Mouse (Mus musculus): Measurements from ENCODE around the gene Wfdc15b. TPM values are rescaled to one million over a fixed set of nuclear protein-coding genes. Genes with fewer than 3 reads are reported as not detected.
A peak's percentile ranks its signal among the peaks of the same experiment; 100 is the strongest.

Gene Wfdc15b
- polyA plus RNA-seq, 1 experiment, result 0.34 TPM

DNA sequence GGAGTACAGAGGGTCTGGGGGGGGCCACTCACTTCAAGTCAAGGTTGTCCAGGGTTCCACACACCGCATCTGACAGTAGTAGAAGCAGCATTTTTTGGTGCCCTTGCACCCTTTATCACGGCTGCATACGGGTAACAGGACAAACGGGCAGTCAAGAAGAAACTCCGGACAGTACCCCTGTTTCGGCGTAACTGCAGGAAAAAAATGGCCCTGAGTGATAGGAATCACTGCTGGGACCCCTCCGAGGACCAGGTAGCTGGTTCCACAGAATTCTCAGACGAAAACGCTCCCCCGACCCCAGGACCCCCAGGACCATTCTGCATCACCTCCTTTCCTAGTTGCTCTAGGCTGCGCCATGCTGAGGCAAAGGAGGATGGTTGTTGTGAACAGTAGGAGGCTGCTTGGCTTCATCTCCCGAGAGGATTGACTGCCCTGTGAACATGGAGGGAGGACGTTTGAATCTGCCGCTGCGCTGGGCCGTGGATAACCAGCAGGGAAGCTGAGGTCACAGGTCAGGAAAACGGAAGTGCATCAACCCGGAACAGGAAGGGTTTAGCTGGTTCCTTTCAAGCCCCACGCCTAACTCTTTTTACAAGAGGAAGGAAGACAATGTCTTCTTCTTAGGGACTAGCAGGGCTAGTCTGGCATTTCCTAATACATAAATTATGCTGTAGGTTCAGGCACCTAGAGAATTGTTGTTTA is 21.7 kb downstream of the Wfdc15b start, which contains the start of gene Wfdc15a:
Gene Wfdc15a, minus strand, starts transcription at position 505 of the 702 bp plus-strand sequence.
- WGBS, result 73% methylated on average over 20 of the region's 20 CpGs
- TF ChIP-seq CTCF (IDR thresholded peaks at IDR 0.05; ENCODE audit: insufficient read depth, low read length), result no peak
- DNase-seq, result no peak

DNA sequence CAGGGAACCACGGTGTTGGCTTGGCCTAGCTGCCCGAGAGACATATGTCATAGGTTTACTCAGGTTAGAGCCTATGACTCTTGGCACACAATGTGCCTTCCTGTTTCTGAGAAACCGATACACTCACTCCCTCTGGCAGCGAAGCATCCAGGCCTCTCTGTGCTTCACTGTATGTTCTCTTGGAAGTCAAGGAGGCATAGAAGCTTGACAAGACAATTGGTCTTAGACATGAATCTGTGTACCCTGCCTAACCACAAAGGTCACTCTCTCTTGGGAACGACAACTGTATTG is 24.8 kb downstream of the Wfdc15b start:
- Histone ChIP-seq H3K4me3 (replicated peaks; ENCODE audit: extremely low read depth, low read depth, low read length) (no peak overlapping the region), H3K4me1 (ENCODE audit: control insufficient read depth, insufficient read depth, low read length) (no peaks in the 10 kb centered on the region)
- TF ChIP-seq CTCF (IDR thresholded peaks at IDR 0.05; ENCODE audit: insufficient read depth, low read length) (no peak), POLR2A (IDR thresholded peaks at IDR 0.05; ENCODE audit: borderline replicate concordance, extremely low read depth, low read depth, low read length) (no peak)
- DNase-seq, result no peak
- WGBS, result 68% methylated on average over 5 of the region's 5 CpGs

More for the DNA sequence above, 21.7 kb downstream of the Wfdc15b start, which contains the start of gene Wfdc15a:
- no peaks in the 10 kb centered on the region for H3K4me1 ChIP-seq (ENCODE audit: control insufficient read depth, insufficient read depth, low read length)
- no peak within 1 kb of the TSS for H3K4me3 ChIP-seq (replicated peaks; ENCODE audit: extremely low read depth, low read depth, low read length)

DNA sequence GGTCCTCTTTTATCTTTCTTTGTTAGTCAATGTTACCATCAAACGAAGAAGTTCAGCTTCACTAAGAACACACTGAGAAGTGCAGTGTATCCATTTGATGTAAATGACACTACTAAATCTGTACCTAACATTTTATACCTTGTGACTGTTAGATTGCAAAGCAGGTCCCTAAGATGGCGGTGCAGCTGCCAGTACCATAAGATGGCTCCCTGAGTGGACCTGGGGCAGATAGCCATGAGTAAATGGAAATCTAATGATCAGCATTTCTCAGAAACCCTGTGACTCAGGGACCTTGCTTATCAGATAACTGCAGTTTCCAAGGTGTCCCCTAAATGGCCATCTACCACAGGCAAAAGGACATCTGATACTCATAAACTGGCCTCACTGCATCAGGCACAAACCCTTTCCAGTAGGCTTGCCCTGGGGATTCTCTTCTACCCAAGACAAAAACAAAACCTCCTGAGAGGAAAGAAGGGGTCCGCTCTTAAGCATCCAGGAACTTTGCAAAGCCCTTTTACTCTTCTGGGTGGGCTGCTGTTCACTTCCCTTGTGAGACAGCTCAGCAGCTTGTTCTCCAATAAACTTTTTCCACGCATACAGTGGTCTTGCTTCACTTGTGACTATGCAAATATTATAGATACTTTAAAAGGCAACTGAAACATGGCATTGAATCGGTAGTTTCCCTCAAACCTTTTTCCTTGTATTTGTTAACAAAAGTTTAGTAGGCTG is 25.3 kb downstream of the Wfdc15b start:
- TF ChIP-seq CTCF (IDR thresholded peaks at IDR 0.05; ENCODE audit: insufficient read depth, low read length) (no peak), POLR2A (IDR thresholded peaks at IDR 0.05; ENCODE audit: borderline replicate concordance, extremely low read depth, low read depth, low read length) (no peak)
- no peak overlapping the region for H3K4me3 ChIP-seq (replicated peaks; ENCODE audit: extremely low read depth, low read depth, low read length)
- 87% methylated on average over 5 of the region's 5 CpGs for WGBS
- no peaks in the 10 kb centered on the region; the same call in 1 of the 2 replicates for H3K4me1 ChIP-seq (ENCODE audit: control insufficient read depth, insufficient read depth, low read length)
- DNase-seq, result no peak

DNA sequence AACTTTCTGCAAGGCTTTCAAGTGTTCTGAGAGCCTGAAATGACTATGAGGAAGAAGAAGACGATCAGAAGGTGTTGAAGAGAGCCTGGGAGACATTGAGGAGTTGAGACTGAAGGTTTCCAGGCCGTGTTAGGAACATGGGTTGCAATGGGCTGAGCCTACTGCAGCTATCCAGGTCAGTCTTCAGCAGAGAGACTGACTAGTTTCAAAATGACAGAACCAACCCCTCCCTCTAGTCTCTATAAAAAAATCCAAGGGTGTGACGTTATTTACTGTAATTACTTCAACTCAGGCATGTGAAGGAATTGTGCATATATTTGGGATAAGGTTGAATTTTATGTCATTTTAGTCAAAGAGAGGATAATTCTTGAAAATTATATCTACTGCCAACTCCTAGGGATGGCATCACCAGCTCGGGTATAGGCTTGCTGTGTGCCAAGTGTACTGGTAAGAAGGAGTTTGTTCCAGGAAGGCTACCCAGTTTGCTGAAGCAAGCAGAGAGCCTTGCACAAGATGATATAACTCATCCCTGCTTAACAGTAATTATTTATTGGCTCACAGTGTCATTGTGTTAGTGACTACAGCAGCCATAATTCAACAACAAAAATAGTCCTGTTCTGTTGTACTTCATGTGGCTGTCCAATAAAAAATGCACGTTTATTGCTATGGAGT is 26.4 kb downstream of the Wfdc15b start:
- no peak for DNase-seq
- 68% methylated on average over 5 of the region's 5 CpGs for WGBS
- Histone ChIP-seq H3K4me3 (replicated peaks; ENCODE audit: extremely low read depth, low read depth, low read length) (no peak overlapping the region), H3K4me1 (ENCODE audit: control insufficient read depth, insufficient read depth, low read length) (no peaks in the 10 kb centered on the region; the same call in 1 of the 2 replicates)
- TF ChIP-seq CTCF (IDR thresholded peaks at IDR 0.05; ENCODE audit: insufficient read depth, low read length) (no peak), POLR2A (IDR thresholded peaks at IDR 0.05; ENCODE audit: borderline replicate concordance, extremely low read depth, low read depth, low read length) (no peak)

DNA sequence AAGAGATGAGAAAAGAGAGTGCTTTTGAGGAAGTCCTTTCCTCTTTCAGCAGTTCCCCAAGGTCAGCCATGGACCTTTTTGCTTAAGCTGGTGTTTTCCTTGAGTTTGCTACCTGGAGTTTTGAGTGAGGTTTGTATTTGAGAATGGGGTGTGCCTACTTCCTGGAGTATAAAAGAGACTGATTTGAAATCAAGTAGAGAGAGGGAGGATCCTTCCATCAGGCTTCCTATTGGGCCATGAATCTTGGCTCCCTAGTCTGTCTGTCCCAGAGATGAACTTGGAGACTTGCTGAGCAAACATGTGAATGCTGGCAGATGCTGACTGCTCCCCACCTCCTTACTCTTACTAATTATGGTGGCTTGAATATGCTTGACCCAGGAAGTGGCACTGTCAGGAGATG is 29.2 kb downstream of the Wfdc15b start:
- DNase-seq, result no peak
- TF ChIP-seq POLR2A (IDR thresholded peaks at IDR 0.05; ENCODE audit: borderline replicate concordance, extremely low read depth, low read depth, low read length) (no peak), CTCF (IDR thresholded peaks at IDR 0.05; ENCODE audit: insufficient read depth, low read length) (no peak)
- H3K4me3 ChIP-seq (replicated peaks; ENCODE audit: extremely low read depth, low read depth, low read length), result no peak overlapping the region
- H3K4me1 ChIP-seq (ENCODE audit: control insufficient read depth, insufficient read depth, low read length), result no peaks in the 10 kb centered on the region; the same call in 1 of the 2 replicates

DNA sequence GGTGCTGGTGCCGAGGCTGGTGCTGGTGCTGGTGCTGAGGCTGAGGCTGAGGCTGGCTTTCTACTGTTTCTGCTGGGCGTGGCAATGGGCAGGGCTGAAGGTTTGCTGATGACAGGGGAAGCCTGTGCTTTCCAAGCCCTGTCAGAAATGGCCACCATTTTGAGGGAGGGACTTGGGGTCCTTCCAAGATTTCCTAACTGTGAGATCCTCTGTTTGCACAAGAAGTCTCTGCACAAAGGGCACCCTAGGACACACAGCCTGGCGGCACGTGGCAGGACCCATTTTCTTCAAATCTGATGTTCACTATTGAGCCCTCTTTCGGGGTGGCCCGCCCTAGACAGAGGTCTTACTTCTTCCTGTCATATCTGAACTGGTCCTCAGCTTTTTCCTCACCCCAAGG is 30.9 kb downstream of the Wfdc15b start, which contains the start of gene Wfdc12:
Gene Wfdc12, minus strand, starts transcription at position 33 of the 400 bp plus-strand sequence.
- H3K4me1 ChIP-seq (ENCODE audit: control insufficient read depth, insufficient read depth, low read length), result no peaks in the 10 kb centered on the region; the same call in 1 of the 2 replicates
- no peak for TF ChIP-seq CTCF (IDR thresholded peaks at IDR 0.05; ENCODE audit: insufficient read depth, low read length)
- TF ChIP-seq POLR2A (IDR thresholded peaks at IDR 0.05; ENCODE audit: borderline replicate concordance, extremely low read depth, low read depth, low read length), result no peak
- WGBS, result 64% methylated on average over 6 of the region's 6 CpGs
- no peak for DNase-seq
- no peak within 1 kb of the TSS for H3K4me3 ChIP-seq (replicated peaks; ENCODE audit: extremely low read depth, low read depth, low read length)

DNA sequence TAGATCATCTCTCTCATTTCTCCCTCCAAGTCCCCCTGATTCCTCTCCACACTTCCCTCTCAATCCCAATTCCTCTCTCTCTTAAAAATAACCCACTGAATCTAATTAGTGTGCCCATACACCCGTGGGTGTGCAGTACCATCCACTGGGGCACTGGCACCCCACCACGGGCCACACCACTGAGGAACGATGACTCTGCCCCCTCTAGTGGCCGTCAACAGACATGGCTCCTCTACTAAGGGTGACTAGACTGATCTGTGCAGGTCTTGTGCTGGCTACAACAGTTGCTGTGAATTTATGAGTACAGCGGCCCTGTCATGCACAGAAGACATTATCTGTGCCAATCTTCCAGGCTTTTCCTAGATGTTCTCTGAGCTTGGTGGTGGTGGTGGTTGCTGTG is 32.7 kb downstream of the Wfdc15b start:
- TF ChIP-seq CTCF (IDR thresholded peaks at IDR 0.05; ENCODE audit: insufficient read depth, low read length) (peak; percentile 66), POLR2A (IDR thresholded peaks at IDR 0.05; ENCODE audit: borderline replicate concordance, extremely low read depth, low read depth, low read length) (no peak)
- WGBS, result 27% methylated on average over 5 of the region's 5 CpGs
- no peak for DNase-seq
- H3K4me1 ChIP-seq (ENCODE audit: control insufficient read depth, insufficient read depth, low read length), result no peaks in the 10 kb centered on the region; the same call in 1 of the 2 replicates
- H3K4me3 ChIP-seq (replicated peaks; ENCODE audit: extremely low read depth, low read depth, low read length), result no peak overlapping the region

DNA sequence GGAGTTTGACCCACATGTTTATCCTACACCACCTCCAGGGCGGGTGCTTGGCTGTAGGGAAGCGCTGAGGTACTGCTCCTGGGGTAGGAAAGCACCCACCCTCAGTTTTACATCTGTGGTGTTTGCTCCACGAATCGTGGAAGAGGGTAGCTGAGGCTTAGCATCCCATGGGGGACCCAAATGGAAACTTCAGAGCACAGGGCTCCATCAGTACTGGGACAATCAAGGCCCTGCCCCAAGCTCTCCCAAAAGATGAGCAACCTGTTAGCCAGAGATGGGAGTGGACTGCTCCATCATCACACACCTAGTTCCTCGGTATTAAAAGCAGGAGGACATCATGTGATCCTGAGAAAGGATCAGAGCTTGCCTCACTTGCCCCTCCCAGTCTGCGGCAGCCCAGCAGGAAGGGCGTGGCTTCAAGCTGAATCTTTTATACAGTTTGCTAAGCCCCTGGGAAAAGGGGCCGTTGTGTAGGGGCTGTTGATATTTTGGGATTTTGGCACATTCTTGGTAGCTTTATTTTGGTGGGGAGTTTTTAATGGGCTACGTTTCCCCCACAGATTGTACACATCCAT is 37.2 kb downstream of the Wfdc15b start:
- no peak for TF ChIP-seq POLR2A (IDR thresholded peaks at IDR 0.05; ENCODE audit: borderline replicate concordance, extremely low read depth, low read depth, low read length)
- TF ChIP-seq CTCF (IDR thresholded peaks at IDR 0.05; ENCODE audit: insufficient read depth, low read length), result no peak
- Histone ChIP-seq H3K4me3 (replicated peaks; ENCODE audit: extremely low read depth, low read depth, low read length) (no peak overlapping the region), H3K4me1 (ENCODE audit: control insufficient read depth, insufficient read depth, low read length) (no peaks in the 10 kb centered on the region; the same call in 1 of the 2 replicates)
- 47% methylated on average over 9 of the region's 9 CpGs for WGBS
- no peak for DNase-seq

DNA sequence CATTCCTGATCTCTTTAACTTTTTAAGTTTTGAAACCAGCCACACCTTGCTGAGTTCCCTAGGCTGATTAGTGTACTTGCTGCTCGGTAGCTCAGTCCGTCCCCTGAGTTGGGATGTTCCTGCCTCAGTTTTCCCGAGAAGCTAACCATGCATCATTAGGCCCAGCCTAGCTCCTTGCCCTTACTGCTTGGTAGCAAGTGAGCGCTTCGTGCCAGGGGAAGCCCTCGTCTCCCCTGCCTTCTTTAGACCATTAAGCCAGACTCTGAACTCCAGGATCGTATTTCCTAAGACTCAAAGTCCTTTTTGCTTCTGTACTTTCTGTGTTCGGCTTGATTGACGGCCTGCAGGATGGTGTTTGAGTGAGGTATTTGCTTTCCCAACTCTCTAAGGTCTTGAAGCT is 38.1 kb downstream of the Wfdc15b start:
- no peak overlapping the region for H3K4me3 ChIP-seq (replicated peaks; ENCODE audit: extremely low read depth, low read depth, low read length)
- WGBS, result 78% methylated on average over 9 of the region's 9 CpGs
- TF ChIP-seq POLR2A (IDR thresholded peaks at IDR 0.05; ENCODE audit: borderline replicate concordance, extremely low read depth, low read depth, low read length), result no peak
- TF ChIP-seq CTCF (IDR thresholded peaks at IDR 0.05; ENCODE audit: insufficient read depth, low read length), result no peak
- no peak for DNase-seq
- no peaks in the 10 kb centered on the region; the same call in 1 of the 2 replicates for H3K4me1 ChIP-seq (ENCODE audit: control insufficient read depth, insufficient read depth, low read length)
